Mouse (Mus musculus) brown adipose tissue, adult 24 weeks (tissue): Measurements from ENCODE around the gene Cep68. TPM values are rescaled to one million over a fixed set of nuclear protein-coding genes. Genes with fewer than 3 reads are reported as not detected.
"Not testable (repeated sequence)": the region's sequence is repeated elsewhere in the genome, so short reads cannot be mapped to it uniquely, and the experiment has no call there.

ENCODE experiments used
- H3K27ac ChIP-seq: fragments of 200-500 bp; replicated peaks from 2 replicates; pipeline ENCODE4 v1.5.1; 2012; ENCODE audit warnings: low read depth, mild to moderate bottlenecking, low read length
- H3K4me1 ChIP-seq: fragments of 200-500 bp; 2 replicates; pipeline ENCODE4 v1.6.1; 2012; ENCODE audit warnings: low read length, mixed read lengths; ENCODE audit not compliant: control insufficient read depth, insufficient read depth, insufficient read length
- H3K4me3 ChIP-seq: fragments of 200-500 bp; 2 replicates; pipeline ENCODE4 v1.5.1; 2012; ENCODE audit warnings: low read depth, mild to moderate bottlenecking, low read length, moderate library complexity; ENCODE audit not compliant: insufficient read depth
- polyA plus RNA-seq: library from polyadenylated mRNA; stranded (reverse); fragments of >200 nt; gene quantifications from 2 replicates; pipeline ENCODE4 v1.2.4, GENCODE M21; 2012; ENCODE audit not compliant: missing spikeins, insufficient read depth, insufficient read length

Cep68 gene
- polyA plus RNA-seq, 1 experiment, result 12.9 TPM

DNA sequence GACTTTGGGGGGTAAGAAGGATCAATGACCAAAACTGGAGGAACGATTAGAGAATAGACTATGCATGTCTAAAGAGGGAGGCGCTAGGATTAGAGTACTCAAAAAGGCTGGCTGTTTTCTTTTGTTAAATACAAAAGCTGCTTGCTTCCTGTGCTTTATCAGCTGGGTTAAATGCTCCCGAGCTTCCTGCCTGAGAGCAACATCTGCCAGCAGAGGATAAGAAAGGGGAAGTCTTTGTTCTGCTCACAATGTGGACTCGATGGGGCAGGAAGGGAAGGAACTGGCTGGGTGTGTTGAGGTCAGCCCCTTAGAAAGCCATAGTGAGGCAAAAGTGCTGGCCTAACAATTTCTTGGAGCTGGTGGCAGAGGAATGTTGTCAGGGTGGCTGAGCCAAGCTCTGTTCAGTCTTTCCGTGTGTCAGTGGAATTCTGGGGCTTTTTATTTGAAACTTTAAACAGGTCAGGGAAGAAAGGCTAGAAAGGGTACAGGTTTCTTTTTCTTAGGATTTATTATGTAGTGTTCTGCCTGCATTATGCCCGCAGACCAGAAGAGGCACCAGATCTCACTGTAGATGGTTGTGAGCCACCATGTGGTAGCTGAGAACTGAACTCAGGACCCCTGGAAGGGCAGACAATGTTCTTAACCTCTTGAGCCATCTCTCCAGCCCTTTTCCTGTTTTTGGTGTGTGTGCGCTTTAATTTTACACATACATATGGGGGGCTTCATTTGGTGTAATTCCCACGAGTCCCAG, 17.9 kb downstream of the Cep68 start:
- H3K27ac ChIP-seq, result peak overlapping the region; percentile 94
- H3K4me1 ChIP-seq, result peaks cover 24% of the 10 kb centered on the region
- H3K4me3 ChIP-seq, result no peak overlapping the region

DNA sequence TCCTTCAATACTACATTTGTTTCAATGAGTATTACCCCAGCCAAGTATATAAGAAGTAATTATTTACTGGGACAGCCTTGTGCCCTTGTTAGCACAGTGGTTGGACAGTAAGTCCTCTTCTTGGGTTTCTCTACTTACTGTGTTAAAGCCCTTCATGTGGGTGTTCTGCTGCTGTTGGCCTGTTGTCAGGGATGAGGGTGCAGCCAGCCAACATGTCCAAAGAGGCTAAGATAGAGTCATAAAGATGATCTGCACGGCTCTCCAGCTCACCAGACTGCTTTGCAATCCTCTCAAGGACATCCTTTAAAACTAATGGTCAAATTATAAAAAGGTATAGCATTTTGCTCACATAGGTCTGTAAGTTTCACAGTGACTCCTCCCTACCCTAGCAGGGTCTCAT, 18.9 kb downstream of the Cep68 start:
- peak overlapping the region; percentile 80 for H3K27ac ChIP-seq
- H3K4me3 ChIP-seq, result no peak overlapping the region
- H3K4me1 ChIP-seq, result peaks cover 24% of the 10 kb centered on the region

DNA sequence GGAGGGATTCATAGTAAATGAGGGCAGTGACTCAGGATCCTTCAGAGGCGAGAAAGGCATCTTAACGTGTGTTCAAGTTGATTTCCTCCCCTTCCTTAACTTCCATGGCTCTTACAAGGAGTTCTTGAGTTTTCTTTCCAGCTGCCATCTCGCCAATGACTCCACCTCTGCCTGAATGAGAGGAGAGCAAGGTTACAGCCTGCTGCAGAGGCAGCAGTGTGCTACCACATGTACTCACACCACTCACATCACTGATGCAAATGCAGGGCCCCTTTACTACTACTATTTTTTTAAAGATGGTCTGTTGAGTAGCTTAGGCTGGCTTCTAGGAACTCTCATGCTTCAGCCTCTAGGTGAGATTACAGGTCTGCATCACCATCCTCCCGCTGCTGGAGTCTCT, 19.9 kb downstream of the Cep68 start:
- Histone ChIP-seq H3K4me1 (peaks cover 24% of the 10 kb centered on the region), H3K4me3 (no peak overlapping the region), H3K27ac (peak overlapping the region; percentile 65)

DNA sequence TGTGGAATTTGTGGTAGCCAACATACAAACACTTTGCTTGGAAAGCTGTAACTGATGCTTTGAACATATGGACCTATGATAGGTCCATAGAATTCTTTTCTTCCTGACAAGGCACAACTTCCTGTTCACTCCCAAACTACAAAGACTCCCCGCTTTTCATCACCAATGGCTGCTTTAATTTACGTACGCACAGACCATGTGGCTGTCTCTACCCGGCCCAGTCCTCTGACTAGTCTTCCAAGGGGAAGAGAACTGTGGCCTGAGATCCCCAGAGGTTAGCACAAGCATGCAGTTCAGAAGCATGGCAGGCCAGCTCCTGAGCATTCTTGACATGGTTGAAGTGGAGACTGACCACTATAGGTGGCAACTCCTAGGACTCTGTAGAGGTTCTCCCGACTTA, 20.6 kb downstream of the Cep68 start:
- Histone ChIP-seq H3K4me1 (peaks cover 24% of the 10 kb centered on the region), H3K27ac (peak overlapping the region; percentile 73), H3K4me3 (no peak overlapping the region)

DNA sequence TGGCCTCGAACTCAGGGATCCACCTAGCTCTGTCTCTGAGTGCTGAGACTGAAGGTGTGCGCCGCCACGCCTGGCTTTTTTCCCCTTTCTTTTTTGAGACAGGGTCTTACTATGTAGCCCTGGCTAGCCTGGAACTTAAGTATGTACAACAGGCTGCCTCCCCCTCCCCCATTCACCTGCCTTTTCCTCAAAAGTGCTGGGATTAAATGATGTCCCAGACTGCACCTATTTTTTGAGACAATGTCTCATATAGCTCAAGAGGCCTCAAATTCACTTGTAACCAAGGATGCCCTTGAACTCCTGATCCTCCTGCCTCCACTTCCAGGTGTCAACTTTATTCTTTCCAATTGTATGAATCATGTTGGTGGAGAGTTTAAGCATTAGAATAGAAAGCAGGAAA, 23.3 kb downstream of the Cep68 start:
- H3K27ac ChIP-seq, result no peak overlapping the region
- no peak overlapping the region for H3K4me3 ChIP-seq
- peaks cover 19% of the 10 kb centered on the region for H3K4me1 ChIP-seq

DNA sequence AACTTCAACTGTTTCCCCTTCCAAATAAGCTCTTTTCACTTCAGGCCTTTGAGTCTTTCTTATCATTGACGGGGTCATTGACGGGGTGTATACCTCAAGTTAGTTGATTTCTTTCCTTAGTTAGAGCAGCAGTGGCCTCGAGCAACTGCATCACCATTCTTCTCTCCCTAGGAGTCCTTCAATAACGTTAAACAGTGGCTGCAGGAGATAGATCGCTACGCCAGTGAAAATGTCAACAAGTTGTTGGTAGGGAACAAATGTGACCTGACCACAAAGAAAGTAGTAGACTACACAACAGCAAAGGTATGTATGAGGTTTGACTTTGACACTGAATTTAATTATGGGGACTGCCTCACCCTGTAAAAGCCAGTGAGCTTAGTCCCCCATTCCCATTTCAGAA, 25.0 kb downstream of the Cep68 start:
- Histone ChIP-seq H3K27ac (no peak overlapping the region), H3K4me1 (peaks cover 6% of the 10 kb centered on the region), H3K4me3 (no peak overlapping the region)

DNA sequence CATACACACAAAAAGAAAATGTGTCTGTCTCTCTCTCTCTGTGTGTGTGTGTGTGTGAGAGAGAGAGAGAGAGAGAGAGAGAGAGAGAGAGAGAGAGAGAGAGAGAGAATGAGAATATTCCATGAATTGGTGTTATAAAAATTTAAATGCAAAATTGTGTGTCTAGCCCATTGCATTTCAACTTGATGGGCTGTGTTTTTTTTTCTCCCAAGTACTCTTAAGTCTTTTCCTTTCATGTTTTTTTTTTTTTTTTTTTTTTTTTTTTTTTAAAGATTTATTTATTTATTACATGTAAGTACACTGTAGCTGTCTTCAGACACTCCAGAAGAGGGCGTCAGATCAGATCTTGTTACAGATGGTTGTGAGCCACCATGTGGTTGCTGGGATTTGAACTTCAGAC, 27.6 kb downstream of the Cep68 start:
- not testable (repeated sequence) for H3K27ac ChIP-seq, H3K4me3 ChIP-seq, H3K4me1 ChIP-seq

DNA sequence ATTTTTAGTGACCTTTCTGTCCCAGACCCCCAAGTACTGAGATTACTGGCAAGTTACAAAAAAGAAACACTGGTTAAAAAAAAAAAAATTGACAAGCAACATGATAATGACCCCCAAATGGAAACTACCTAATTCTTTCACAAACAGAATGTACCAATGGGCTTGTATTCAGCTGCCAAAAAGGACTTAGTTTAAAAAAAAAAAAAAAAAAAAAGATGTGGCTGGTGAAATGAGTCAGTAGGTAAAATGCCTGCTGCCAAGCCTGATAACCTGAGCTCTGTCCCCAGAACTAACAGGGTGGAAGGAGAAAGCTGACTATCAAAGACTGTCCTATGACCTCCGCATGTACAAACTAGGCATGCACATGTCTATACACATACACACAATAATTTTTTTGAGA, 32.0 kb downstream of the Cep68 start:
- Histone ChIP-seq H3K4me1 (peaks cover 14% of the 10 kb centered on the region), H3K4me3 (no peak overlapping the region), H3K27ac (no peak overlapping the region)

DNA sequence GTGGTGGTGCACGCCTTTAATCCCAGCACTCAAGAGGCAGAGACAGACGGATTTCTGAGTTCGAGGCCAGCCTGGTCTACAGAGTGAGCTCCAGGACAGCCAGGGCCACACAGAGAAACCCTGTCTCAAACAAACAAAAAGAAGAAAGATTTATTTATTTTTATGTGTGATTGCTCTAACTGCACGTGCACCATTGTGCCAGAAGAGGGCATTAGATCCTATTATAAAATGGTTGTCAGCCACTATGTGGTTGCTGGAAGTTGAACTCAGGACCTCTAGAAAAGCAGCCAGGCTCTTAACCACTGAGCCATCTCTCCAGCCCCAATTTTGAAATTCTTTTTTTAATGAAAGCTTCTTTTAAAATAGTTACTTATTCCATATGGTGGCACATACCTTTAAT, 32.8 kb downstream of the Cep68 start:
- H3K4me3 ChIP-seq, result no peak overlapping the region
- no peak overlapping the region for H3K27ac ChIP-seq
- H3K4me1 ChIP-seq, result peaks cover 16% of the 10 kb centered on the region

DNA sequence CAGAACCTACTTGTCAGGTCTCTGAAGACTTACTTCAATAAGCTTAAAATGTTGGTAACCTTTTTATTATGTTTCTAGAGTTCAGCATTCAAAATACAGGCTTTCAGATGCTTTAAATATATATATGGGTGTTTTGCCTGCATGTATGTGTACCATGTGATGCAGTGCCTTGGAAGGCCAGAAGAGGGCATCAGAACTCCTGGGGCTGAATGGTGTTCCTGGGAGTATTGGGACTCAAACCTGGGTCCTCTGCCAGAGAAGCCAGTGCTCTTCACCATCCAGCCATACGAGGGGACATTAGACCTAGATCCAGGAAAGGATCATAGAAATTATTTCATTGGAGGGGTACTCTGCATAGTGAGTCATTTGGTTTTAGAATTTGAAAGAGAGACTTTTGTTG, 34.5 kb downstream of the Cep68 start:
- peaks cover 21% of the 10 kb centered on the region for H3K4me1 ChIP-seq
- no peak overlapping the region for H3K27ac ChIP-seq
- H3K4me3 ChIP-seq, result no peak overlapping the region

DNA sequence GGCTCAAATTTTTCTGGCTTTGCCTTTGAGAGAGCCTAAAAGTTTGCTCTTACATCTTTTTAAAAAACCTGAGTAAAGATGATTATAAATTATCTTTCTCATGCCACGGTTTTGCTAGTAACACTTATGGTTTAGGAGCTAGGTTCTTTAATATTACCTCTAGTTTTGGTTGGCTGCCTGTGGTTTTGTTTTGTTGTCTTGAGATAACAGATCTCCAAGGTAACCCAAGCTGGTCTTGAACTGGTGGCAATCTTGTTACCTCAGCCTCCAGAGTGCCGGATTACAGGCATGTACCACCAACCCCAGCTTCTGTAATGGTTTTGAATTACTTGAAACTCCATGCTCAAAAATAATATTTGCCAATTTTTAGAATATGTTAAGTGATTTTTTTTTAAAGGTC, 37.4 kb downstream of the Cep68 start:
- peaks cover 35% of the 10 kb centered on the region for H3K4me1 ChIP-seq
- H3K4me3 ChIP-seq, result no peak overlapping the region
- H3K27ac ChIP-seq, result no peak overlapping the region

DNA sequence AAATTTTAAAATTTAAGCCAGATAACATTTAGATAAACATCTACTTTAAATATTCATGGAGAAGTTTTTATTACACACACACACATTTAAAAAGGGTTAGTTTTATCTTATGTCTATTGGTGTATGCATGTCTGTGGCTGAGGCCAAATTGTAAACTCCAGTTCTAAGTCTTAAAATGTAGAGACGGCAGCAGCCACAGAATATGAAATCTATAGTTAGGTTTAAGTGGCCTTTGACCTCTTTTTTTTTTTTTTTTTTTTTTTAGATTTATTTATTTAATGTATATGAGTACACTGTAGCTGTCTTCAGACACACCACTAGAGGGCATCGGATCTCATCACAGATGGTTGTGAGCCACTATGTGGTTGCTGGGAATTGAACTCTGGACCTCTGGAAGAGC, 41.6 kb downstream of the Cep68 start:
- Histone ChIP-seq H3K4me3 (no peak overlapping the region), H3K27ac (no peak overlapping the region), H3K4me1 (peaks cover 39% of the 10 kb centered on the region)

DNA sequence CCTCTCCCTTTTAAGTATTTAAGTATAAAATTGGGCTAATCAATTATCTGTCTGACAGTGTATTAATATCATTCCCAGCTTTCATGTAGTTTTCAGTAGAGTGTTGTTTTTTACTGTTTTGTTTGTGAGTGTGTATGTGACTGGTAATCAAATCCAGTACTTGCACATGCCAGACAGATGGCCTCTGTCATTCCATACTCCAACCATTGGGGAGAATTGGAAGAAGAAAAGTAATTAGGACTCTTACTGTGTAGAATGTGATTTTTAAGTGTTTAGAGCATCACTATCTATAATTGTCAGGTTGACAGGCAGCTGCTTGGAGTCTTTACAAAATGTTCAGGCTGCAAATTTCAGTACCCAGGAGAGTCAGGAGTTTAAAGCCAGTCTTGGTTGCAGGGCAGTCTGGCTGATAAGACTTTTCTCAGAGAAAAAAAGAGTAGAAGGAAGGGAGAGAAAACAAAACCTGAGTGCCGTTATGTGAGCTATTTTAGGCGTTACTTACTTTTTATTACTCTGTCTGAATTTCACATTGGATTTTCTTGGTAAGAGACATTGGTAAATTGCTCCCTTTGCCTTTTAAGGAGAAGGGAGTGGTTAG, 42.5 kb downstream of the Cep68 start:
- Histone ChIP-seq H3K4me3 (no peak overlapping the region), H3K27ac (no peak overlapping the region), H3K4me1 (peaks cover 35% of the 10 kb centered on the region)

DNA sequence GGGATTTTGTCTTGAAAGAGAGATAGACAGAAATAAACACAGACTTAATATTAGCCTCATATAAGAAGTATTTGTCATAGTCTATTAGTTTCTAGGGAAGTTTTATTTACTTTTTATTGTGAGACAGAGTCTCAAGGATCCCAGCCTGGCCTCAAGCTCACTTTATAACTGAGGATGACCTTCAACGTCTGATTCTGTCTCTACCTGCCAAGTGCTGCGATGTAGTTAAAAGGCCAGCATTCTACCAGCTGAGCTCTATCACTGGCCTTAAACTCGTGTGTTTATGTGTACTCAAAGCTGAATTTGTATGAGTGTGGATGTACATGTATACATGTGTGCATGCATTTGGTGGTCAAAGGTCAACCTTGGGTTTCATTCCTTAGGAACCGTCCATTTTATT, 43.7 kb downstream of the Cep68 start:
- peaks cover 33% of the 10 kb centered on the region for H3K4me1 ChIP-seq

DNA sequence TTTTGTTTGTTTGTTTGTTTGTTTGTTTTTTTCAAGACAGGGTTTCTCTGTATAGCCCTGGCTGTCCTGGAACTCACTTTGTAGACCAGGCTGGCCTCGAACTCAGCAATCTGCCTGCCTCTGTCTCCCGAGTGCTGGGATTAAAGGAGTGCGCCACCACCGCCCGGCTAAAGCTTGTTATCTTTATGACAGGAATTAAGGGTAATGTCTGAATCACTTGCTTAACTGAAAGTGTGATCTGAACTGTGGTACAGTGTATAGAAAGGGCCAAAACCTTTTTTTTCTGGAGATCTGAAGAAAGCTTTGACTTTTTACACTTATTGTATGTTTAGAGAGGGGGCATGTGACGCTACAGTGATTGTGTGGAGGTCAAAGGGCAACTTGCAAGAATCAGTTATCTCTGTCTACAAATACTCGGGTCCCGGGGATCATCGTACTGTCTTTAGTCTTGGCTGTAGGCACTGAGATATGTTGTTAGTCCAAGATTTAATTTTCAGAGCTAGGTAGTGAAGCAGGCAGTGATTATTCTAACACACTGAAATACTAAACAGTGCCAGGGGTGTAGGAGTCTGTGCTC, 44.3 kb downstream of the Cep68 start:
- peak overlapping the region; percentile 63 for H3K27ac ChIP-seq
- H3K4me3 ChIP-seq, result no peak overlapping the region
- H3K4me1 ChIP-seq, result peaks cover 33% of the 10 kb centered on the region

More for the DNA sequence above, 43.7 kb downstream of the Cep68 start:
- H3K27ac ChIP-seq, result peak overlapping the region; percentile 63
- no peak overlapping the region for H3K4me3 ChIP-seq

DNA sequence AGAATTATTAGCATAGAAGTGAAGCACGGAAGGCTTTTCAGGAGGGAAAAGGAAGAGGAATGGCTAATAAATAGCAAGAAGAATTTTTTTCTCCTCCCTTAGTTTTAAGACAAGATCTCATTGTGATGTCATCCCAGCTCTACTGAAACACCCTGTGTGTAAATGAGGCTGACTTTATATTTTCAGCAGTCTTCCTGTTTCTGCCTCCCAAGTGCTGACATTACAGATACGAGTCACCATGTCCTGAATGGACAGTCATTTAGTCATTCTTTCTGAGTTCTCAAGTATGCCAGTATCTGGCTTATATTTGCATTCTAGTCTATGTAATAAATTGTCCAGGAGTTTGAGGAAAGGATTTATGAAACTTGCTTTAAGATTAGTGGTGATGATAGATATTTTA, 44.9 kb downstream of the Cep68 start:
- no peak overlapping the region for H3K27ac ChIP-seq
- peaks cover 29% of the 10 kb centered on the region for H3K4me1 ChIP-seq
- no peak overlapping the region for H3K4me3 ChIP-seq
